Mouse (Mus musculus): ENCODE measurements around the gene Inpp5k. TPM values are rescaled to one million over a fixed set of nuclear protein-coding genes. Genes with fewer than 3 reads are reported as not detected.
"Not testable (repeated sequence)": the region's sequence is repeated elsewhere in the genome, so short reads cannot be mapped to it uniquely, and the experiment has no call there.

Gene Inpp5k
- total RNA-seq, 2 experiments from 2014 or later: 32.7 to 32.8 TPM

- DNase-seq: no peak
- intact Hi-C loops (cut with DNase I): no loop called here
Measured at GRCm38 (mm10) chr11:75669853-75670200, 39.0 kb downstream of the Inpp5k start.

GRCm38 (mm10) chr11:75671426-75672180 is 40.8 kb downstream of the Inpp5k start:
- no peak for DNase-seq
- intact Hi-C loops (cut with DNase I): no loop called here

GRCm38 (mm10) chr11:75673411-75673810 is 42.6 kb downstream of the Inpp5k start:
- intact Hi-C loops (cut with DNase I): no loop called here

GRCm38 (mm10) chr11:75674875-75675274 is 44.1 kb downstream of the Inpp5k start:
- intact Hi-C loops (cut with DNase I): no loop called here
- DNase-seq: no peak

More at GRCm38 (mm10) chr11:75673411-75673810, 42.6 kb downstream of the Inpp5k start:
- no peak for DNase-seq

- intact Hi-C loops (cut with DNase I): loop anchor here (1.0 to 2.0 kb wide), 2 partner anchors 17 to 21 kb away; no protein-coding TSS in a partner anchor
- DNase-seq: no peak
Measured at GRCm38 (mm10) chr11:75677881-75678746, 47.3 kb downstream of the Inpp5k start.

- peak; percentile 99 for DNase-seq
- intact Hi-C loops (cut with DNase I): loop anchor here (2.0 kb wide), 1 partner anchor 22 kb away; no protein-coding TSS in a partner anchor
Measured at GRCm38 (mm10) chr11:75678747-75679438, 48.1 kb downstream of the Inpp5k start, which contains the start of gene Crk. Crk (plus strand) TSS chr11:75679259.

GRCm38 (mm10) chr11:75679439-75680171 is 48.8 kb downstream of the Inpp5k start:
- peak; percentile 70 to 71 for DNase-seq
- intact Hi-C loops (cut with DNase I): loop anchor here (2.0 to 5.0 kb wide), 3 partner anchors 23 to 53 kb away; partner anchors contain the start of genes Inpp5k and Ywhae

- intact Hi-C loops (cut with DNase I): loop anchor here (5.0 kb wide), 1 partner anchor 48 kb away; the partner anchor contains the start of gene Ywhae
Measured at GRCm38 (mm10) chr11:75684462-75684861, 53.7 kb downstream of the Inpp5k start.

GRCm38 (mm10) chr11:75684956-75685355 is 54.2 kb downstream of the Inpp5k start:
- intact Hi-C loops (cut with DNase I): loop anchor here (5.0 kb wide), 1 partner anchor 47 kb away; the partner anchor contains the start of gene Ywhae
- no peak for DNase-seq

More at GRCm38 (mm10) chr11:75684462-75684861, 53.7 kb downstream of the Inpp5k start:
- DNase-seq: no peak

GRCm38 (mm10) chr11:75687343-75687993 is 56.7 kb downstream of the Inpp5k start:
- intact Hi-C loops (cut with DNase I): no loop called here
- DNase-seq: no peak

GRCm38 (mm10) chr11:75688132-75688531 is 57.3 kb downstream of the Inpp5k start:
- no peak for DNase-seq
- intact Hi-C loops (cut with DNase I): no loop called here

- DNase-seq: no peak
- intact Hi-C loops (cut with DNase I): no loop called here
Measured at GRCm38 (mm10) chr11:75689977-75690376, 59.2 kb downstream of the Inpp5k start.

- intact Hi-C loops (cut with DNase I): no loop called here
- no peak for DNase-seq
Measured at GRCm38 (mm10) chr11:75691047-75691446, 60.3 kb downstream of the Inpp5k start.

GRCm38 (mm10) chr11:75693570-75693969 is 62.8 kb downstream of the Inpp5k start:
- no peak for DNase-seq
- intact Hi-C loops (cut with DNase I): no loop called here

GRCm38 (mm10) chr11:75697464-75697863 is 66.7 kb downstream of the Inpp5k start:
- DNase-seq; intact Hi-C loops (cut with DNase I): not testable (repeated sequence)

All from heart, postnatal 14 days (tissue).